Comparison of ENCODE assay signal across 8 mouse cellular contexts in the genomic region with DNA sequence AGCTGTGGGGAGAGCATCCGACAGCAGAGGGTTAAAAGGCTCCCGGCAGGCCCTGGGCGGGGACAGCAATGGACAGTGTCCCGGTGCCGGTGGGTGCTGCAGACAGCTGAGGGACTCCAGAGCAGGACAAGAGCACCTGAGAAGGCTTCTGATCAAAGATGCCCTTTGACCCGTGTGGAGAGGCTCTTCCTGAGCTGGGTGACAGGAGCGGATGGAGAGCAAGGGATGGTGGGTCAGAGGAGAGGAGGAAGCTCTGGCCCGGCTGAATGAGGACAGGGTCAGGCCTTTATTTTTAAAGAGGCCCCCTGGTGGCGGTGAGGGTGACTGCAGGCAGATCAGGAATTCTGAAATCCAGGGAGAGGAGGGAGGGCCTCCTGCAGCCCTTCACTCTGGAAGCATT. TPM values are rescaled to one million over a fixed set of nuclear protein-coding genes. Genes with fewer than 3 reads are reported as not detected.
DNase-seq lines count a peak whose midpoint lies in the region; ATAC-seq and TF ChIP-seq lines count a peak whose summit lies in the region.

No protein-coding gene starts in this region.

- H3K4me2 ChIP-seq in lung, embryonic 16.5 days (ENCODE audit: low read depth, low read length) = peak overlapping the region; percentile 75

- no peak overlapping the region for H3K4me3 ChIP-seq in MEL (ENCODE audit: control insufficient read depth in 1 of 2, insufficient read depth in 1 of 2, low read depth in 2 of 2, low read length in 2 of 2)
- H3K4me3 ChIP-seq in hindbrain, embryonic 10.5 days = peak overlapping the region; percentile 45
- H3K4me3 ChIP-seq in lung, embryonic 16.5 days (ENCODE audit: low read length) = peak overlapping the region; percentile 48

- peak; percentile 25 for TF ChIP-seq RAD21 in MEL (IDR thresholded peaks at IDR 0.05; ENCODE audit: low read depth, low read length)

- no peaks in the 10 kb centered on the region for H3K27me3 ChIP-seq in MEL (ENCODE audit: control insufficient read depth in 1 of 2, insufficient read depth in 2 of 2, low read length in 2 of 2)
- H3K27me3 ChIP-seq in hindbrain, embryonic 10.5 days (ENCODE audit: insufficient read depth, poor library complexity, severe bottlenecking) = peaks cover 13% of the 10 kb centered on the region
- H3K27me3 ChIP-seq in lung, embryonic 16.5 days (ENCODE audit: control insufficient read depth, insufficient read depth, low read depth, low read length) = no peaks in the 10 kb centered on the region; the same call in 1 of the 2 replicates

- 4% methylated on average over 9 of the region's 9 CpGs for WGBS in hindbrain, embryonic 10.5 days
- 4% methylated on average over 9 of the region's 9 CpGs for WGBS in lung, embryonic 16.5 days

- TF ChIP-seq CTCF in MEL (IDR thresholded peaks at IDR 0.05 in 2 of 3, conservative IDR thresholded peaks at IDR 0.05 in 1 of 3; ENCODE audit: control insufficient read depth in 1 of 3, insufficient read depth in 1 of 3, low read depth in 2 of 3, low read length in 3 of 3, poor library complexity in 1 of 3, severe bottlenecking in 1 of 3) = peak; percentile 61 to 71 (median 64)

- H3K9ac ChIP-seq in MEL (ENCODE audit: control insufficient read depth, low read depth, low read length, poor library complexity, severe bottlenecking) = no peak overlapping the region
- peak overlapping the region; percentile 69 for H3K9ac ChIP-seq in lung, embryonic 16.5 days (ENCODE audit: low read length)

- H3K9me3 ChIP-seq in MEL (replicated peaks; ENCODE audit: insufficient read depth, low read length) = no peaks in the 10 kb centered on the region
- no peaks in the 10 kb centered on the region for H3K9me3 ChIP-seq in hindbrain, embryonic 10.5 days
- no peaks in the 10 kb centered on the region for H3K9me3 ChIP-seq in lung, embryonic 16.5 days (ENCODE audit: control insufficient read depth, low read length)

- peak in 1 of 2 experiments; percentile 22; a peak in 1 of 4 replicates for TF ChIP-seq POLR2A in MEL (IDR thresholded peaks at IDR 0.05; ENCODE audit: control insufficient read depth in 1 of 2, insufficient read depth in 1 of 2, low read depth in 1 of 2, low read length in 2 of 2, poor library complexity in 1 of 2)

- peaks cover 2 to 10% of the 10 kb centered on the region in 2 experiments; a peak in 3 of 4 replicates for H3K36me3 ChIP-seq in MEL (ENCODE audit: control insufficient read depth in 1 of 2, insufficient read depth in 2 of 2, low read length in 2 of 2)
- peaks cover 44% of the 10 kb centered on the region for H3K36me3 ChIP-seq in hindbrain, embryonic 10.5 days
- peaks cover 20% of the 10 kb centered on the region for H3K36me3 ChIP-seq in lung, embryonic 16.5 days (ENCODE audit: control insufficient read depth, insufficient read depth, low read length)

- H3K4me1 ChIP-seq in MEL (ENCODE audit: control insufficient read depth in 1 of 2, insufficient read depth in 2 of 2, low read length in 2 of 2) = peaks cover 7 to 17% of the 10 kb centered on the region in 2 experiments
- H3K4me1 ChIP-seq in hindbrain, embryonic 10.5 days (replicated peaks) = peaks cover 18% of the 10 kb centered on the region
- H3K4me1 ChIP-seq in lung, embryonic 16.5 days (replicated peaks; ENCODE audit: control insufficient read depth, insufficient read depth, low read length) = peaks cover 6% of the 10 kb centered on the region

- peak; percentile 71 for DNase-seq in MEL (ENCODE audit: low read depth, low spot score)
- peak; percentile 88 for DNase-seq in cerebellum, adult 9-11 months
- DNase-seq in frontal cortex, adult 2 months (ENCODE audit: extremely low spot score in 1 of 2, low spot score in 1 of 2) = peak; percentile 45 to 90
- DNase-seq in hindbrain, embryonic 10.5 days (ENCODE audit: low spot score) = peak; percentile 85
- peak; percentile 62 for DNase-seq in layer of hippocampus, adult 9-11 months
- peak; percentile 85 for DNase-seq in ovary, postnatal 14 days (ENCODE audit: low spot score)
- DNase-seq in thymus, postnatal 4 days = peak; percentile 70

- TF ChIP-seq EP300 in MEL (IDR thresholded peaks at IDR 0.05; ENCODE audit: low read depth in 1 of 2, low read length in 2 of 2) = no peak

- peak; percentile 57 for ATAC-seq in lung, embryonic 16.5 days (ENCODE audit: low read depth)

- H3K27ac ChIP-seq in MEL (ENCODE audit: control insufficient read depth, low read depth, low read length) = no peak overlapping the region
- H3K27ac ChIP-seq in hindbrain, embryonic 10.5 days = peak overlapping the region; percentile 84
- H3K27ac ChIP-seq in lung, embryonic 16.5 days (ENCODE audit: low read length) = no peak overlapping the region

- no peaks in the 10 kb centered on the region for H3K79me2 ChIP-seq in MEL (ENCODE audit: control insufficient read depth, insufficient read depth, low read length, poor library complexity)

TF ChIP-seq in MEL, 35 proteins besides CTCF, POLR2A, EP300 and RAD21:
- TF ChIP-seq ZMIZ1 (IDR thresholded peaks at IDR 0.05; ENCODE audit: low read depth, low read length) (no peak), ZC3H11A (IDR thresholded peaks at IDR 0.05; ENCODE audit: low read depth, low read length) (no peak), RCOR1 (IDR thresholded peaks at IDR 0.05; ENCODE audit: low read depth, low read length) (no peak), SMC3 (IDR thresholded peaks at IDR 0.05; ENCODE audit: low read depth, low read length) (peak; percentile 70), SIN3A (IDR thresholded peaks at IDR 0.05; ENCODE audit: low read length) (peak; percentile 40; the same call in 1 of the 2 replicates), USF2 (IDR thresholded peaks at IDR 0.05; ENCODE audit: borderline replicate concordance in 1 of 2, insufficient read depth in 1 of 2, low read depth in 1 of 2, low read length in 2 of 2) (no peak), JUND (IDR thresholded peaks at IDR 0.05; ENCODE audit: low read depth, low read length) (no peak), USF1 (IDR thresholded peaks at IDR 0.05; ENCODE audit: low read depth, low read length) (no peak), TCF12 (IDR thresholded peaks at IDR 0.05; ENCODE audit: low read depth, low read length) (no peak), HCFC1 (IDR thresholded peaks at IDR 0.05; ENCODE audit: low read depth, low read length) (no peak), ELF1 (IDR thresholded peaks at IDR 0.05; ENCODE audit: low read depth, low read length) (peak; percentile 25; the same call in 1 of the 2 replicates), GATA1 (IDR thresholded peaks at IDR 0.05; ENCODE audit: low read depth, low read length) (no peak), MXI1 (IDR thresholded peaks at IDR 0.05; ENCODE audit: low read depth, low read length) (no peak), NELFE (IDR thresholded peaks at IDR 0.05; ENCODE audit: low read depth, low read length) (no peak), UBTF (IDR thresholded peaks at IDR 0.05; ENCODE audit: borderline replicate concordance, insufficient read depth, low read depth, low read length) (no peak), NRF1 (IDR thresholded peaks at IDR 0.05; ENCODE audit: insufficient read depth, low read depth, low read length, poor library complexity, severe bottlenecking) (no peak)

RNA-seq across cellular contexts. Expression of gene Triobp, which starts 4.9 kb away (rescaled TPM):
- total RNA-seq in MEL (2012; rRNA removed) = 18.4 and 21.3 TPM in 2 replicates
- 10 to 100 TPM in 1 of 2 experiments, not detected in 1; 31.3 TPM for polyA plus RNA-seq in MEL (2012; ENCODE audit: insufficient read depth in 1 of 2, insufficient read length in 2 of 2, low read depth in 1 of 2, low replicate concordance in 2 of 2, missing spikeins in 1 of 2)
- 11.7 and 13.9 TPM in 2 replicates for polyA plus RNA-seq in frontal cortex, adult 2 months (2012; rRNA removed)
- polyA plus RNA-seq in hindbrain, embryonic 10.5 days (2016; fragmentation: Nextera tagmentation; extraction: Ambion mirVana) = 45.8 and 48.0 TPM in 2 replicates
- 44.6 and 51.3 TPM in 2 replicates for polyA plus RNA-seq in lung, embryonic 16.5 days (2015; fragmentation: Nextera tagmentation; extraction: Ambion mirVana)

RNA-seq across cellular contexts. Expression of gene Nol12, which starts 7.9 kb away (rescaled TPM):
- total RNA-seq in MEL (2012; rRNA removed) = 39.0 and 40.8 TPM in 2 replicates
- 100 to 1,000 TPM in 1 of 2 experiments, not detected in 1; 127 TPM for polyA plus RNA-seq in MEL (2012; ENCODE audit: insufficient read depth in 1 of 2, insufficient read length in 2 of 2, low read depth in 1 of 2, low replicate concordance in 2 of 2, missing spikeins in 1 of 2)
- 35.8 and 37.4 TPM in 2 replicates for polyA plus RNA-seq in frontal cortex, adult 2 months (2012; rRNA removed)
- 64.1 and 68.0 TPM in 2 replicates for polyA plus RNA-seq in hindbrain, embryonic 10.5 days (2016; fragmentation: Nextera tagmentation; extraction: Ambion mirVana)
- polyA plus RNA-seq in lung, embryonic 16.5 days (2015; fragmentation: Nextera tagmentation; extraction: Ambion mirVana) = 43.0 and 48.3 TPM in 2 replicates

RNA-seq across cellular contexts. Expression of gene Lgals1, which starts 16.1 kb away (rescaled TPM):
- total RNA-seq in MEL (2012; rRNA removed) = 974 and 1,054 TPM in 2 replicates
- 1,000 to 10,000 TPM in 1 of 2 experiments, 100 to 1,000 TPM in 1; 646 to 1,010 TPM for polyA plus RNA-seq in MEL (2012; ENCODE audit: insufficient read depth in 1 of 2, insufficient read length in 2 of 2, low read depth in 1 of 2, low replicate concordance in 2 of 2, missing spikeins in 1 of 2)
- polyA plus RNA-seq in frontal cortex, adult 2 months (2012; rRNA removed) = 48.2 and 56.0 TPM in 2 replicates
- 305 and 403 TPM in 2 replicates for polyA plus RNA-seq in hindbrain, embryonic 10.5 days (2016; fragmentation: Nextera tagmentation; extraction: Ambion mirVana)
- polyA plus RNA-seq in lung, embryonic 16.5 days (2015; fragmentation: Nextera tagmentation; extraction: Ambion mirVana) = 796 and 862 TPM in 2 replicates

RNA-seq across cellular contexts. Expression of gene Pdxp, which starts 28.9 kb away (rescaled TPM):
- total RNA-seq in MEL (2012; rRNA removed) = 16.7 and 21.5 TPM in 2 replicates
- polyA plus RNA-seq in MEL (2012; ENCODE audit: insufficient read depth in 1 of 2, insufficient read length in 2 of 2, low read depth in 1 of 2, low replicate concordance in 2 of 2, missing spikeins in 1 of 2) = 10 to 100 TPM in 1 of 2 experiments, not detected in 1; 25.4 TPM
- 219 and 227 TPM in 2 replicates for polyA plus RNA-seq in frontal cortex, adult 2 months (2012; rRNA removed)
- 29.5 and 33.9 TPM in 2 replicates for polyA plus RNA-seq in hindbrain, embryonic 10.5 days (2016; fragmentation: Nextera tagmentation; extraction: Ambion mirVana)
- polyA plus RNA-seq in lung, embryonic 16.5 days (2015; fragmentation: Nextera tagmentation; extraction: Ambion mirVana) = 6.8 and 8.0 TPM in 2 replicates

RNA-seq across cellular contexts. Expression of gene Sh3bp1, which starts 43.1 kb away (rescaled TPM):
- total RNA-seq in MEL (2012; rRNA removed) = 17.1 and 21.0 TPM in 2 replicates
- polyA plus RNA-seq in MEL (2012; ENCODE audit: insufficient read depth in 1 of 2, insufficient read length in 2 of 2, low read depth in 1 of 2, low replicate concordance in 2 of 2, missing spikeins in 1 of 2) = 10 to 100 TPM in 1 of 2 experiments, not detected in 1; 80.2 TPM
- polyA plus RNA-seq in frontal cortex, adult 2 months (2012; rRNA removed) = 27.2 and 29.0 TPM in 2 replicates
- 23.8 and 24.7 TPM in 2 replicates for polyA plus RNA-seq in hindbrain, embryonic 10.5 days (2016; fragmentation: Nextera tagmentation; extraction: Ambion mirVana)
- 37.3 and 41.8 TPM in 2 replicates for polyA plus RNA-seq in lung, embryonic 16.5 days (2015; fragmentation: Nextera tagmentation; extraction: Ambion mirVana)

Comparison
In these comparisons a context has a peak if more than half of its experiments do, and no peak if none do; other contexts are left out.
1. H3K4me3 ChIP-seq: peak in hindbrain, embryonic 10.5 days (single experiment) and lung, embryonic 16.5 days (single experiment); none in MEL (0 of 2).
2. Peak in every context shown above with its lines, with median percentiles within 50 percentile points of each other: DNase-seq.